Mouse (Mus musculus): ENCODE data around the gene Ppm1h.
"Not testable (repeated sequence)": the region's sequence is repeated elsewhere in the genome, so short reads cannot be mapped to it uniquely, and the experiment has no call there.

The Ppm1h gene

GRCm38 (mm10) chr10:122931851-122932550, 253.4 kb downstream of the Ppm1h start:
- no peak for DNase-seq (ENCODE audit: low spot score)

- DNase-seq (ENCODE audit: low spot score) = no peak
These were observed 254.7 kb downstream of the Ppm1h start for GRCm38 (mm10) chr10:122933053-122933838.

DNA sequence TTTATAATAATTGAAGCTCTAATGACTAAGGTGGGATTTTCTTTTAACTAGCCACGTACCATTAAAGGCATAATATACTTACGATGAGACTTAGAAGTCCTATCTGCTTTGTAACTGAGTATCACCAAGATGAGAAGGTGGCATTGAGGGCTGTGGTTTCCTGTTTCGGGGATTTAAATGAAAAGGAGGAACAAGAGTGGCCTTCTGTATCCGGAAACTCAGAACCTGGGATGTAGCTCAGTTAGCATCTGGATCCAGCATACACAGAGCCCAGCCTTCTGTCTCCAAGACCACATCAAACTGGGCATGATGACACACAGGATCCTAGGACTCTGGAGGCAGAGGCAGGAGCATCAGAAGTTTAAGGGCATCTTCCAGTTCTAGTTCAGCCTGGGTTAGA, 256.8 kb downstream of the Ppm1h start:
- not testable (repeated sequence) for DNase-seq (ENCODE audit: low spot score)

- DNase-seq (ENCODE audit: low spot score) = not testable (repeated sequence)
These were observed 258.8 kb downstream of the Ppm1h start for GRCm38 (mm10) chr10:122937380-122937779.

- DNase-seq (ENCODE audit: low spot score) = no peak
These were observed 261.0 kb downstream of the Ppm1h start for GRCm38 (mm10) chr10:122939546-122939945.

- DNase-seq (ENCODE audit: low spot score) = no peak
These were observed 264.2 kb downstream of the Ppm1h start for GRCm38 (mm10) chr10:122942771-122943170.

GRCm38 (mm10) chr10:122943824-122944223, 265.3 kb downstream of the Ppm1h start:
- no peak for DNase-seq (ENCODE audit: low spot score)

- no peak for DNase-seq (ENCODE audit: low spot score)
These were observed 266.3 kb downstream of the Ppm1h start for GRCm38 (mm10) chr10:122944888-122945287.

DNA sequence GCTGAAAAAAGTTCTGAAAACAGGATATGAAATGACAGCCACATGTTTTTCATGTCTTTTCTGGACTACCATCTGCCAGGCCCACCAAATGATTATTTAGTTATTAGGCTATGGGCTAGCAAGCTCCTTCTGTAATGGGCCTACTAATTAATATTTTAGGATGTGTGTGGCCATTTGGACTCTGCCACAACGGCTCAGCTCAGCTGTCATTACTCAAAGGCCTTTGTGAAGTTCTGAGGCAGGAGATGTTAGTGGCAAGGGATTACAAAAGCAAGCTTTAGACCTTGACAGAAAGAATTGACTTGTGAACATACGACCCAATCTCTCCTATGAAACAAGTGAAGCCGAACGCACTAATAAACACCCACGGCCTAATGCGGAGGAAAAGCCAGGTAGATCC, 272.4 kb downstream of the Ppm1h start:
- no peak for DNase-seq (ENCODE audit: low spot score)

GRCm38 (mm10) chr10:122953576-122953975, 275.0 kb downstream of the Ppm1h start:
- no peak for DNase-seq (ENCODE audit: low spot score)

GRCm38 (mm10) chr10:122957918-122958317, 279.4 kb downstream of the Ppm1h start:
- no peak for DNase-seq (ENCODE audit: low spot score)

- no peak for DNase-seq (ENCODE audit: low spot score)
These were observed 280.1 kb downstream of the Ppm1h start for GRCm38 (mm10) chr10:122958699-122959098.

DNA sequence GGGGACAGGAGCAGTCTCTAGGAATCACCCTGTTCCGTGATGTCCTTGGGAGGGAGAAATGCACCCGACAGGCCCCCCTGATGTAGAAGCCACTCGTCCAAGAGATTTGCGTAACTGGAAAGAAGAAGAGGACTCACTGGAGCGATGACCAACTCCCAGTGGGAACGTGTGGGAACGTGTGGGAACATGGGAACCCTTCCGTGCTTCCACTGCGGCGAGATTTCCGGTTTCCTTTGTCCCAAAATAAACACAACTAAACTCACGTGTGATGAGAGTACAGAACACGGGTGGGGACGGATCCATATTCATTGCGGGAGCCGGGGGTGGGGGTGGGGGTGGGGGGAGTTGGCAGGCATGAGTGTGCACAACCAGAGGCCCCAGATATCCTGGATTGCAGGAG, 281.7 kb downstream of the Ppm1h start:
- DNase-seq (ENCODE audit: low spot score) = no peak

GRCm38 (mm10) chr10:122960738-122961137, 282.2 kb downstream of the Ppm1h start:
- no peak for DNase-seq (ENCODE audit: low spot score)

DNA sequence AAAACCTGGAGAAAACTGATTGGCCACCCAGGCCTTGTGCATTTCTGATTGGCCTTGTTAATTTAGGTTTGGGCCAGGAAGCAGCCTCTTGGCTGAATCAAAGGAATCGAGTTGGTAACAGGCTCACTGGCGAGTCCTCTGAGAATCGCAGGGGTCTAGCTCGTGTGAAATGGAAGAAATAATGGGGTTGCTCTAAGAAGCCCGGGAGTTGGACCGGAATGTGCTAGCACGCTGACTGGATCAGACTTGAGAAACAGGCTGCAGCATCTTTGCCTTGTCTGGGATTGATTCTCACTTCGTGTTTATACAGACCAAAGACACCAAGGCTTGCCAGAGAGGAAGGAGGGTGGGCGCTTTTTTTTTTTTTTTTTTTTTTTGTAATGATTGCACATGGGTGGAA, 282.9 kb downstream of the Ppm1h start:
- no peak for DNase-seq (ENCODE audit: low spot score)

DNA sequence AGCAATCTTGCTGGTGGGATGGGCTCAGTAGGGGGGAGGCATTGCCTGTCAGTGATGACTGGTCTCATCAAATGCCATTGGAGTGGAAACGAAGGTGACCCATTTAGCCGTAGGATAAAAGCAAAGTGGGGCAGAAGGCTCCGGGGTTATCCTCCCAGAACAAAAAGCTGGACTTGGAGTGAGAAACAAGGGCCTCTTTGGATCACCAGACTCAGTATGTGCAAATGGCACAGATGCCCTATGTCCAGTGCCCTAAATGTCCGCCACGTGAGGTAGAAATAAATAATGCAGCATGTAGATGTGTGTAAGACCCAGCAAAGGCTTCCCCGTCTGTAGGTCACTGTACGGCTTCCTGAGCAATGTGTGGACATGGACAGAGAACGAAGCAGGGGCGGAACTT, 284.1 kb downstream of the Ppm1h start:
- DNase-seq (ENCODE audit: low spot score) = no peak

DNA sequence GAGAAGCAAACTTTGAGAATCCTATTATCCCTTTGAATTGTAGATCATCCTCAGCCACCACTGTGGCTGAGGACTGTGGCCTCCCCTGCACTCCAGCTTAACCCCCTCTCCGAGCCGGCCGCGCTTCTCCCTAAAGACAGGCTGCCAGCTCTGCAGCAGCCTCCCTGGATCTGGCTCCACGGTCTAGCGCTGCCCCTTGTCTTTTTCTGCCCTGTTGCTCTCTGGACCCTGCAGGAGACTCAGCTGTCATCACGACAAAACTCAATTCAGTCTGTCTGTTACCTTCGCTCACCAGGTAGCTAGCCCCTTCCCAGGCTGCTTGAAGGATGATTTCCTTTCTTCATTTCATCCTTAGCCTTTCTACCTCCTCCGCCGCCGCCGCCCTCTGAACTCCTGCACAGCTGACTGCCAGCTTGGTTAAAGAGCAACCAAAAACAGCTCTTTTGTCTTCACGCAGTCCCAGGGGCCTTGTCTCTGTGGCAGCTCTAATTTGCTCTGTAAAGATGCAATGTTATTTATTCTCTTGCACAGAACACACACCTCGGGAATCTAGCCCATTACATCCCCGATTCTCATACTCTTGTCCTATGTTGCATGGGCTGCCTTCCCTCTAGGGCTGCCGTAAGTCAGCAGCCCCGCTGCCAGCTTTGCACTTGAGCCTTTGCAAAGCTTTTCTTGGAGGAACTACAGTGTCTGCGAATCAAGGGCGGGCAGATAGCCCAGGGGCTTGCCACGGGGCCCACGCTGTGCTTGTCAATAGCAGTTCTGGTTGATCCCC, 285.1 kb downstream of the Ppm1h start:
- no peak for DNase-seq (ENCODE audit: low spot score)

GRCm38 (mm10) chr10:122964241-122964636, 285.7 kb downstream of the Ppm1h start:
- DNase-seq (ENCODE audit: low spot score) = no peak

DNA sequence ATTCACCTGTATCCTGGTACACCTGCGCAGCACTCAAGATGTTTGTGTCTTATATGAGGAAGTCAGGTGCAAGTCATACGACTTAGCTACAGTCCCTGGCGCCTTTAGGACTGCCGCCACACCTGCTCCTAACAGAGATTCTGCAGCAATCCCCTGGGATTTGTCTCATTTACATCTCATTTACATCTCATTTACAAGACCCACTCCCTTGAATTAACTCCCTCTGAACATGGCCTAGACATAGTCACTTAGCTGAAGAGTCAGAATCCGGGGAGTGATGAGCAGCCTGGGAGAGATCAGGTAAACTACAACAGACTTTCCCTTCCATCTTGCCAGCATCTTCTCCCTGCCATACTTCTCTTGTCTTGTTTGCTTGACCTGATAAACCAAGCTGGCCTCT, 287.1 kb downstream of the Ppm1h start:
- not testable (repeated sequence) for DNase-seq (ENCODE audit: low spot score)

- DNase-seq (ENCODE audit: low spot score) = no peak
These were observed 287.9 kb downstream of the Ppm1h start for GRCm38 (mm10) chr10:122966421-122966820.

DNA sequence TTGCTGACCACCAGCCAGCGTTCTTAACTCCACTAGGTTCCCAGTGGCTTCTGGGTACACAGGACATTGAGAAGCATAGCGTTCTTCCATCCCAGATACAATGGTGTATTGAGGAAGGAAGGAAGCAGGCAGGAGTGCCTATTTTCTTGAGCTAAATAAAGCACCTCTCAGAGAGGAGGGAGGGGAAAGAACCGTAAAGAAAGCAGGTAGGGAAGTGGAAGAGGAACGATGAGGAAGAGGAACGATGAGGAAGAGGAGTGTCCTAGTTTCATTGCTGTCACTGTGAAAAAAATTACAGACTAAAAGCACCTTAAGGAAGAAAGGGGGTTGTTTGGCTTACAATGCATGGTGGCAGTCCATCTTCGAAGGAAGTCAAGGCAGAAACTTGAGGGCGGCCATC, 291.6 kb downstream of the Ppm1h start:
- no peak for DNase-seq (ENCODE audit: low spot score)

GRCm38 (mm10) chr10:122973241-122973640, 294.7 kb downstream of the Ppm1h start:
- no peak for DNase-seq (ENCODE audit: low spot score)

GRCm38 (mm10) chr10:122976038-122976437, 297.5 kb downstream of the Ppm1h start:
- DNase-seq (ENCODE audit: low spot score) = no peak
